Mouse (Mus musculus): ENCODE measurements around the gene Auts2. TPM values are rescaled to one million over a fixed set of nuclear protein-coding genes. Genes with fewer than 3 reads are reported as not detected.

Auts2 gene
- polyA plus RNA-seq, 1 experiment from 2014 or later = 34.5 TPM

- no peak overlapping the region for H3K27ac ChIP-seq (ENCODE audit: low read depth, low read length)
- no peak overlapping the region for H3K4me3 ChIP-seq (ENCODE audit: low read depth, low read length)
- H3K4me1 ChIP-seq (ENCODE audit: control insufficient read depth, insufficient read depth, low read length) = peaks cover 19% of the 10 kb centered on the region
- no peaks in the 10 kb centered on the region for H3K9me3 ChIP-seq (replicated peaks; ENCODE audit: control insufficient read depth, low read length)
- H3K27me3 ChIP-seq (replicated peaks; ENCODE audit: control insufficient read depth, insufficient read depth, low read length) = no peaks in the 10 kb centered on the region
- no peak overlapping the region for H3K4me2 ChIP-seq (ENCODE audit: low read length)
- no peak overlapping the region for H3K9ac ChIP-seq (ENCODE audit: low read length)
- H3K36me3 ChIP-seq (ENCODE audit: control insufficient read depth, insufficient read depth, low read length) = no peaks in the 10 kb centered on the region
- WGBS = 86% methylated on average over 3 of the region's 3 CpGs
- ATAC-seq (no peak), DNase-seq (ENCODE audit: low spot score) (no peak)
Observed at GRCm38 (mm10) chr5:131815498-131815897, 727.6 kb downstream of the Auts2 start.

- DNase-seq (ENCODE audit: low spot score) = peak; percentile 77
- ATAC-seq = no peak
- Histone ChIP-seq H3K36me3 (ENCODE audit: control insufficient read depth, insufficient read depth, low read length) (no peaks in the 10 kb centered on the region), H3K27ac (ENCODE audit: low read depth, low read length) (peak overlapping the region; percentile 15; the same call in 1 of the 2 replicates), H3K27me3 (replicated peaks; ENCODE audit: control insufficient read depth, insufficient read depth, low read length) (no peaks in the 10 kb centered on the region), H3K9ac (ENCODE audit: low read length) (no peak overlapping the region), H3K9me3 (replicated peaks; ENCODE audit: control insufficient read depth, low read length) (no peaks in the 10 kb centered on the region), H3K4me1 (ENCODE audit: control insufficient read depth, insufficient read depth, low read length) (peaks cover 19% of the 10 kb centered on the region), H3K4me3 (ENCODE audit: low read depth, low read length) (no peak overlapping the region), H3K4me2 (ENCODE audit: low read length) (no peak overlapping the region)
- WGBS = 57% methylated on average over 9 of the region's 9 CpGs
Observed at GRCm38 (mm10) chr5:131814503-131815003, 728.6 kb downstream of the Auts2 start.

GRCm38 (mm10) chr5:131813952-131814502 lies 729.1 kb downstream of the Auts2 start:
- Histone ChIP-seq H3K4me1 (ENCODE audit: control insufficient read depth, insufficient read depth, low read length) (peaks cover 19% of the 10 kb centered on the region), H3K36me3 (ENCODE audit: control insufficient read depth, insufficient read depth, low read length) (no peaks in the 10 kb centered on the region), H3K4me2 (ENCODE audit: low read length) (no peak overlapping the region), H3K4me3 (ENCODE audit: low read depth, low read length) (no peak overlapping the region), H3K27me3 (replicated peaks; ENCODE audit: control insufficient read depth, insufficient read depth, low read length) (no peaks in the 10 kb centered on the region), H3K9ac (ENCODE audit: low read length) (no peak overlapping the region), H3K27ac (ENCODE audit: low read depth, low read length) (peak overlapping the region; percentile 55; the same call in 1 of the 2 replicates), H3K9me3 (replicated peaks; ENCODE audit: control insufficient read depth, low read length) (no peaks in the 10 kb centered on the region)
- 79% methylated on average over 10 of the region's 10 CpGs for WGBS
- ATAC-seq (no peak), DNase-seq (ENCODE audit: low spot score) (no peak)

- ATAC-seq (peak; percentile 55; the same call in 1 of the 2 replicates), DNase-seq (ENCODE audit: low spot score) (no peak)
- H3K27ac ChIP-seq (ENCODE audit: low read depth, low read length) = peak overlapping the region; percentile 55; the same call in 1 of the 2 replicates
- 50% methylated on average over 7 of the region's 7 CpGs for WGBS
- no peaks in the 10 kb centered on the region for H3K9me3 ChIP-seq (replicated peaks; ENCODE audit: control insufficient read depth, low read length)
- H3K4me3 ChIP-seq (ENCODE audit: low read depth, low read length) = no peak overlapping the region
- no peaks in the 10 kb centered on the region for H3K27me3 ChIP-seq (replicated peaks; ENCODE audit: control insufficient read depth, insufficient read depth, low read length)
- H3K36me3 ChIP-seq (ENCODE audit: control insufficient read depth, insufficient read depth, low read length) = no peaks in the 10 kb centered on the region
- H3K4me2 ChIP-seq (ENCODE audit: low read length) = no peak overlapping the region
- H3K4me1 ChIP-seq (ENCODE audit: control insufficient read depth, insufficient read depth, low read length) = peaks cover 19% of the 10 kb centered on the region
- no peak overlapping the region for H3K9ac ChIP-seq (ENCODE audit: low read length)
Observed at GRCm38 (mm10) chr5:131813331-131813781, 729.8 kb downstream of the Auts2 start.

GRCm38 (mm10) chr5:131812483-131813063 lies 730.6 kb downstream of the Auts2 start:
- no peak overlapping the region for H3K4me3 ChIP-seq (ENCODE audit: low read depth, low read length)
- H3K36me3 ChIP-seq (ENCODE audit: control insufficient read depth, insufficient read depth, low read length) = no peaks in the 10 kb centered on the region
- H3K27ac ChIP-seq (ENCODE audit: low read depth, low read length) = peak overlapping the region; percentile 33; the same call in 1 of the 2 replicates
- H3K9ac ChIP-seq (ENCODE audit: low read length) = no peak overlapping the region
- DNase-seq (ENCODE audit: low spot score) (peak; percentile 50), ATAC-seq (no peak)
- WGBS = 74% methylated on average over 10 of the region's 10 CpGs
- no peaks in the 10 kb centered on the region for H3K9me3 ChIP-seq (replicated peaks; ENCODE audit: control insufficient read depth, low read length)
- H3K4me1 ChIP-seq (ENCODE audit: control insufficient read depth, insufficient read depth, low read length) = peaks cover 19% of the 10 kb centered on the region
- H3K27me3 ChIP-seq (replicated peaks; ENCODE audit: control insufficient read depth, insufficient read depth, low read length) = no peaks in the 10 kb centered on the region
- H3K4me2 ChIP-seq (ENCODE audit: low read length) = no peak overlapping the region

DNA sequence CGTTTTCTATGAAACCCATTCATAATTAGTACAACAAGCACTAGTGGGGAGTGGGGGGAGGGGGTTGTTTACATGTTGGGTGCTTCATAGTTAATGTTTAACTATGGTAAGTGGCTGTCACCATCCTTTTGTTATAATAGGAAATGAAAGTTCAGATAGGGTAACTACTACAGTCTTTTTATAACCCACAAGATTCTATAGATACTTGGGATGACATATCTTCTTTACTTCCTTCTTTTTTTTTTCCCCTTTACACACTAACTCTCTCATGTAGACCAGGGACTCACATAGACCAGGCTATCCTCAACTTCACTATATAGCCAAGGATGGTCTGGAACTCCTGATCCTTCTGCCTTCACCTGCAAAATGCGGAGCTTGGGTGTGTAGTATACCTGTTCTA lies 736.8 kb downstream of the Auts2 start:
- no peak for DNase-seq (ENCODE audit: low spot score)

DNA sequence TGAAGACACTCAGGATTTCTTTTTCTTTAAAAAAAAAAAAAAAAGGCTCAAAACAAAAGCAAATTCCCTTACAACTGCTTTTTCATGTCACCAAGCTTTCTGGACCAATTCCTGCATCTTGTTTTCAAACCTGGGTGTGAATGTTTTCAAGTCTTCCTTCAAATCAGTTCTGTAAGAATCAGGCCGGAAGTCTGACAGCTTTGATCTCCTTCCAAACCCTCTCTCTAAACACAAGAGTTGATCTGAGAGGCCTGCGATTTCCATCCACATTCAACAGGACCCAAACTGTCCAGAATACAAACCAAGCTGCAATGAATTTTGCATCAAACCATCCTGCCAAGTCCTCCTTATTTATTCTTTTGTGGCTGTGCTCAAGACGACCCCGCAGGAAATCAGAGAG lies 737.9 kb downstream of the Auts2 start:
- DNase-seq (ENCODE audit: low spot score) = peak; percentile 63
- Histone ChIP-seq H3K27ac (ENCODE audit: low read depth, low read length) (no peak overlapping the region; the same call in 1 of the 2 replicates), H3K9me3 (replicated peaks; ENCODE audit: control insufficient read depth, low read length) (no peaks in the 10 kb centered on the region), H3K4me1 (ENCODE audit: control insufficient read depth, insufficient read depth, low read length) (peaks cover 30% of the 10 kb centered on the region), H3K4me2 (ENCODE audit: low read length) (no peak overlapping the region), H3K27me3 (replicated peaks; ENCODE audit: control insufficient read depth, insufficient read depth, low read length) (no peaks in the 10 kb centered on the region), H3K9ac (ENCODE audit: low read length) (no peak overlapping the region), H3K36me3 (ENCODE audit: control insufficient read depth, insufficient read depth, low read length) (no peaks in the 10 kb centered on the region), H3K4me3 (ENCODE audit: low read depth, low read length) (no peak overlapping the region)
- 41% methylated on average over 4 of the region's 4 CpGs for whole genome bisulfite sequencing
- ATAC-seq = no peak

More for the DNA sequence above, 736.8 kb downstream of the Auts2 start:
- no peak overlapping the region for H3K9ac ChIP-seq (ENCODE audit: low read length)
- no peak overlapping the region for H3K4me2 ChIP-seq (ENCODE audit: low read length)
- no peaks in the 10 kb centered on the region for H3K9me3 ChIP-seq (replicated peaks; ENCODE audit: control insufficient read depth, low read length)
- ATAC-seq = no peak
- no peaks in the 10 kb centered on the region for H3K36me3 ChIP-seq (ENCODE audit: control insufficient read depth, insufficient read depth, low read length)
- peaks cover 26% of the 10 kb centered on the region for H3K4me1 ChIP-seq (ENCODE audit: control insufficient read depth, insufficient read depth, low read length)
- H3K4me3 ChIP-seq (ENCODE audit: low read depth, low read length) = no peak overlapping the region
- no peak overlapping the region for H3K27ac ChIP-seq (ENCODE audit: low read depth, low read length)
- 95% methylated on average over 2 of the region's 2 CpGs for WGBS
- H3K27me3 ChIP-seq (replicated peaks; ENCODE audit: control insufficient read depth, insufficient read depth, low read length) = no peaks in the 10 kb centered on the region

DNA sequence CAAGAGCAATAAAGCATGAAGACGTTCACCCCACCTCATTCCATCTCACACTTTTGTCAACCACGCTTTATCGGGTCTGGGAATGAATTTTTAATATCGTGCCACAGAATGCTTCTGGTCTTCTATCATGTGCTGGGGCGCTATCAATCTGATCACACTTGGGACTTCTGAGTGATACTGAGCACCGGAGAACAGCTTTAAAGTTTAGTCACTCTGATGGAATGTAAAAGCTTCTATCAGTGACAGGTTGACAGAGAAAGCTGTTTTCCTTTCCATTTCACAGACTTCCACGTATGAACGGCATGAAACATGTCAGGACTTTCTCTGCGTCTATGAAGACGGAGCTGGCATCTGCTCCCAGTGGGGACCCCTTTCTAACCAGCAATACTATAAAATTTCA lies 739.5 kb downstream of the Auts2 start:
- peak; percentile 42 for DNase-seq (ENCODE audit: low spot score)
- ATAC-seq = no peak
- H3K27ac ChIP-seq (ENCODE audit: low read depth, low read length) = peak overlapping the region; percentile 44; the same call in 1 of the 2 replicates
- H3K4me3 ChIP-seq (ENCODE audit: low read depth, low read length) = no peak overlapping the region
- H3K4me1 ChIP-seq (ENCODE audit: control insufficient read depth, insufficient read depth, low read length) = peaks cover 31% of the 10 kb centered on the region
- no peaks in the 10 kb centered on the region for H3K36me3 ChIP-seq (ENCODE audit: control insufficient read depth, insufficient read depth, low read length)
- H3K27me3 ChIP-seq (replicated peaks; ENCODE audit: control insufficient read depth, insufficient read depth, low read length) = no peaks in the 10 kb centered on the region
- WGBS = 76% methylated on average over 10 of the region's 10 CpGs
- H3K9me3 ChIP-seq (replicated peaks; ENCODE audit: control insufficient read depth, low read length) = no peaks in the 10 kb centered on the region
- H3K4me2 ChIP-seq (ENCODE audit: low read length) = no peak overlapping the region
- no peak overlapping the region for H3K9ac ChIP-seq (ENCODE audit: low read length)
